Mouse (Mus musculus): ENCODE measurements around the gene Neurl1a. TPM values are rescaled to one million over a fixed set of nuclear protein-coding genes. Genes with fewer than 3 reads are reported as not detected.

Neurl1a gene
- polyA plus RNA-seq, 1 experiment from 2014 or later: 1.3 TPM

GRCm38 (mm10) chr19:47168223-47168622 lies 10.4 kb upstream of the Neurl1a start:
- H3K4me2 ChIP-seq (ENCODE audit: low read length): peak overlapping the region; percentile 62
- peak overlapping the region; percentile 22 to 29; a peak in 2 of 4 replicates for H3K4me3 ChIP-seq (ENCODE audit: control insufficient read depth in 1 of 2, insufficient read depth in 1 of 2, low read depth in 1 of 2, low read length in 2 of 2)
- H3K4me1 ChIP-seq (ENCODE audit: control insufficient read depth in 2 of 2, insufficient read depth in 2 of 2, low read length in 2 of 2): peaks cover 6 to 11% of the 10 kb centered on the region in 2 experiments; a peak in 2 of 4 replicates
- ATAC-seq (ENCODE audit: insufficient number of reproducible peaks, insufficient read depth, low FRiP score, low read depth): no peak
- H3K9ac ChIP-seq (ENCODE audit: low read length): peak overlapping the region; percentile 52; the same call in 1 of the 2 replicates
- H3K27me3 ChIP-seq (ENCODE audit: control insufficient read depth, insufficient read depth, low read length): 0 out of 2 replicates have a peak, but pooled peaks cover 4% of the 10 kb centered on the region
- no peaks in the 10 kb centered on the region for H3K9me3 ChIP-seq (ENCODE audit: control insufficient read depth, low read length)
- H3K27ac ChIP-seq (replicated peaks in 1 of 2; ENCODE audit: control insufficient read depth in 1 of 2, insufficient read depth in 1 of 2, low read depth in 2 of 2, low read length in 2 of 2): no peak overlapping the region
- H3K36me3 ChIP-seq (ENCODE audit: control insufficient read depth, insufficient read depth, low read length): no peaks in the 10 kb centered on the region
- WGBS: 4% methylated on average over 13 of the region's 13 CpGs

- Histone ChIP-seq H3K9ac (ENCODE audit: low read length) (peak overlapping the region; percentile 52; the same call in 1 of the 2 replicates), H3K9me3 (ENCODE audit: control insufficient read depth, low read length) (no peaks in the 10 kb centered on the region)
- ATAC-seq (ENCODE audit: insufficient number of reproducible peaks, insufficient read depth, low FRiP score, low read depth): no peak
Measured at GRCm38 (mm10) chr19:47168793-47169412, 9.7 kb upstream of the Neurl1a start.

GRCm38 (mm10) chr19:47174515-47174914 lies 4.1 kb upstream of the Neurl1a start:
- Histone ChIP-seq H3K4me3 (ENCODE audit: control insufficient read depth in 1 of 2, insufficient read depth in 1 of 2, low read depth in 1 of 2, low read length in 2 of 2) (no peak overlapping the region), H3K4me1 (ENCODE audit: control insufficient read depth in 2 of 2, insufficient read depth in 2 of 2, low read length in 2 of 2) (peaks cover 0 to 3% of the 10 kb centered on the region in 2 experiments; a peak in 3 of 4 replicates), H3K27me3 (ENCODE audit: control insufficient read depth, insufficient read depth, low read length) (peaks cover 19% of the 10 kb centered on the region), H3K27ac (replicated peaks in 1 of 2; ENCODE audit: control insufficient read depth in 1 of 2, insufficient read depth in 1 of 2, low read depth in 2 of 2, low read length in 2 of 2) (no peak overlapping the region), H3K4me2 (ENCODE audit: low read length) (no peak overlapping the region), H3K9me3 (ENCODE audit: control insufficient read depth, low read length) (no peaks in the 10 kb centered on the region), H3K36me3 (ENCODE audit: control insufficient read depth, insufficient read depth, low read length) (no peaks in the 10 kb centered on the region), H3K9ac (ENCODE audit: low read length) (no peak overlapping the region)
- 57% methylated on average over 3 of the region's 3 CpGs for WGBS
- ATAC-seq (ENCODE audit: insufficient number of reproducible peaks, insufficient read depth, low FRiP score, low read depth): no peak

More at GRCm38 (mm10) chr19:47168793-47169412, 9.7 kb upstream of the Neurl1a start:
- 16% methylated on average over 11 of the region's 11 CpGs for WGBS
- peak overlapping the region; percentile 62 for H3K4me2 ChIP-seq (ENCODE audit: low read length)
- no peak overlapping the region for H3K27ac ChIP-seq (replicated peaks in 1 of 2; ENCODE audit: control insufficient read depth in 1 of 2, insufficient read depth in 1 of 2, low read depth in 2 of 2, low read length in 2 of 2)
- peaks cover 6 to 11% of the 10 kb centered on the region in 2 experiments; a peak in 2 of 4 replicates for H3K4me1 ChIP-seq (ENCODE audit: control insufficient read depth in 2 of 2, insufficient read depth in 2 of 2, low read length in 2 of 2)
- peak overlapping the region; percentile 19 to 22; a peak in 1 of 4 replicates for H3K4me3 ChIP-seq (ENCODE audit: control insufficient read depth in 1 of 2, insufficient read depth in 1 of 2, low read depth in 1 of 2, low read length in 2 of 2)
- 0 out of 2 replicates have a peak, but pooled peaks cover 4% of the 10 kb centered on the region for H3K27me3 ChIP-seq (ENCODE audit: control insufficient read depth, insufficient read depth, low read length)
- no peaks in the 10 kb centered on the region for H3K36me3 ChIP-seq (ENCODE audit: control insufficient read depth, insufficient read depth, low read length)

GRCm38 (mm10) chr19:47175472-47175871 lies 3.1 kb upstream of the Neurl1a start:
- H3K4me2 ChIP-seq (ENCODE audit: low read length): no peak overlapping the region
- H3K9ac ChIP-seq (ENCODE audit: low read length): no peak overlapping the region
- peaks cover 27% of the 10 kb centered on the region for H3K27me3 ChIP-seq (ENCODE audit: control insufficient read depth, insufficient read depth, low read length)
- no peak overlapping the region for H3K27ac ChIP-seq (replicated peaks in 1 of 2; ENCODE audit: control insufficient read depth in 1 of 2, insufficient read depth in 1 of 2, low read depth in 2 of 2, low read length in 2 of 2)
- H3K9me3 ChIP-seq (ENCODE audit: control insufficient read depth, low read length): no peaks in the 10 kb centered on the region
- H3K4me1 ChIP-seq (ENCODE audit: control insufficient read depth in 2 of 2, insufficient read depth in 2 of 2, low read length in 2 of 2): peaks cover 0 to 6% of the 10 kb centered on the region in 2 experiments; a peak in 3 of 4 replicates
- H3K4me3 ChIP-seq (ENCODE audit: control insufficient read depth in 1 of 2, insufficient read depth in 1 of 2, low read depth in 1 of 2, low read length in 2 of 2): no peak overlapping the region
- no peaks in the 10 kb centered on the region for H3K36me3 ChIP-seq (ENCODE audit: control insufficient read depth, insufficient read depth, low read length)
- WGBS: 54% methylated on average over 2 of the region's 2 CpGs
- ATAC-seq (ENCODE audit: insufficient number of reproducible peaks, insufficient read depth, low FRiP score, low read depth): no peak

- H3K4me1 ChIP-seq (ENCODE audit: control insufficient read depth in 2 of 2, insufficient read depth in 2 of 2, low read length in 2 of 2): peaks cover 0 to 6% of the 10 kb centered on the region in 2 experiments; a peak in 3 of 4 replicates
- H3K4me2 ChIP-seq (ENCODE audit: low read length): no peak overlapping the region
- peaks cover 2% of the 10 kb centered on the region; the same call in 1 of the 2 replicates for H3K9me3 ChIP-seq (ENCODE audit: control insufficient read depth, low read length)
- no peak overlapping the region for H3K27ac ChIP-seq (replicated peaks in 1 of 2; ENCODE audit: control insufficient read depth in 1 of 2, insufficient read depth in 1 of 2, low read depth in 2 of 2, low read length in 2 of 2)
- no peak for ATAC-seq (ENCODE audit: insufficient number of reproducible peaks, insufficient read depth, low FRiP score, low read depth)
- no peak overlapping the region for H3K4me3 ChIP-seq (ENCODE audit: control insufficient read depth in 1 of 2, insufficient read depth in 1 of 2, low read depth in 1 of 2, low read length in 2 of 2)
- WGBS: 71% methylated on average over 2 of the region's 2 CpGs
- H3K9ac ChIP-seq (ENCODE audit: low read length): no peak overlapping the region
- no peaks in the 10 kb centered on the region for H3K36me3 ChIP-seq (ENCODE audit: control insufficient read depth, insufficient read depth, low read length)
- H3K27me3 ChIP-seq (ENCODE audit: control insufficient read depth, insufficient read depth, low read length): peaks cover 37% of the 10 kb centered on the region
Measured at GRCm38 (mm10) chr19:47176916-47177505, 1.6 kb upstream of the Neurl1a start.

GRCm38 (mm10) chr19:47178001-47178400 lies 619 bp upstream of the Neurl1a start:
- peak overlapping the region; percentile 60 to 69; a peak in 3 of 4 replicates for H3K4me3 ChIP-seq (ENCODE audit: control insufficient read depth in 1 of 2, insufficient read depth in 1 of 2, low read depth in 1 of 2, low read length in 2 of 2)
- no peak for ATAC-seq (ENCODE audit: insufficient number of reproducible peaks, insufficient read depth, low FRiP score, low read depth)
- peaks cover 0 to 6% of the 10 kb centered on the region in 2 experiments; a peak in 3 of 4 replicates for H3K4me1 ChIP-seq (ENCODE audit: control insufficient read depth in 2 of 2, insufficient read depth in 2 of 2, low read length in 2 of 2)
- WGBS: 20% methylated on average over 10 of the region's 10 CpGs
- H3K9ac ChIP-seq (ENCODE audit: low read length): no peak overlapping the region
- H3K4me2 ChIP-seq (ENCODE audit: low read length): peak overlapping the region; percentile 100
- peaks cover 37% of the 10 kb centered on the region for H3K27me3 ChIP-seq (ENCODE audit: control insufficient read depth, insufficient read depth, low read length)
- no peaks in the 10 kb centered on the region for H3K36me3 ChIP-seq (ENCODE audit: control insufficient read depth, insufficient read depth, low read length)
- no peak overlapping the region for H3K27ac ChIP-seq (replicated peaks in 1 of 2; ENCODE audit: control insufficient read depth in 1 of 2, insufficient read depth in 1 of 2, low read depth in 2 of 2, low read length in 2 of 2)
- peaks cover 6% of the 10 kb centered on the region; the same call in 1 of the 2 replicates for H3K9me3 ChIP-seq (ENCODE audit: control insufficient read depth, low read length)

GRCm38 (mm10) chr19:47179272-47179809 lies 721 bp downstream of the Neurl1a start:
- Histone ChIP-seq H3K4me2 (ENCODE audit: low read length) (peak overlapping the region; percentile 100), H3K9ac (ENCODE audit: low read length) (peak overlapping the region; percentile 73), H3K4me1 (ENCODE audit: control insufficient read depth in 2 of 2, insufficient read depth in 2 of 2, low read length in 2 of 2) (peaks cover 0 to 6% of the 10 kb centered on the region in 2 experiments; a peak in 3 of 4 replicates), H3K9me3 (ENCODE audit: control insufficient read depth, low read length) (peaks cover 6% of the 10 kb centered on the region; the same call in 1 of the 2 replicates), H3K36me3 (ENCODE audit: control insufficient read depth, insufficient read depth, low read length) (no peaks in the 10 kb centered on the region), H3K27ac (replicated peaks in 1 of 2; ENCODE audit: control insufficient read depth in 1 of 2, insufficient read depth in 1 of 2, low read depth in 2 of 2, low read length in 2 of 2) (no peak overlapping the region), H3K4me3 (ENCODE audit: control insufficient read depth in 1 of 2, insufficient read depth in 1 of 2, low read depth in 1 of 2, low read length in 2 of 2) (peak overlapping the region; percentile 60 to 69), H3K27me3 (ENCODE audit: control insufficient read depth, insufficient read depth, low read length) (peaks cover 37% of the 10 kb centered on the region)
- WGBS: 1% methylated on average over 39 of the region's 42 CpGs
- no peak for ATAC-seq (ENCODE audit: insufficient number of reproducible peaks, insufficient read depth, low FRiP score, low read depth)
